Mouse (Mus musculus) heart, postnatal 14 days (tissue): ENCODE data around the gene Pacsin1. TPM values are rescaled to one million over a fixed set of nuclear protein-coding genes. Genes with fewer than 3 reads are reported as not detected.

ENCODE experiments used
- DNase-seq, 2 experiments: peaks; one replicate each; pipeline ENCODE4 v3.0.0; 2021 to 2022
- intact Hi-C: fragments of 180-260 bp; cut with DNase I; formaldehyde crosslinking; loops from one replicate; pipeline ENCODE4 v1.15.1; 2025
- long read RNA-seq, 2 experiments: library from polyadenylated mRNA; stranded (forward); transcript quantifications; one replicate each; pipeline ENCODE4 v2.0.0; 2021
- total RNA-seq, 2 experiments: library from RNA; stranded (reverse); gene quantifications; 2 replicates each; pipeline ENCODE4 v1.2.3; 2021

Pacsin1 gene
- total RNA-seq, result under 1 TPM; 0.27 to 0.48 TPM
- long read RNA-seq, experiment 1, full-length matches to known transcripts, result 2 of 3 reads
- long read RNA-seq, experiment 1, partial matches to known transcripts, result 0 of 3 reads
- long read RNA-seq, experiment 1, other reads (novel, unspliced or antisense), result 1 of 3 reads
- long read RNA-seq, experiment 2, result 0 reads

GRCm38 (mm10) chr17:27655089-27656010 is at the start of gene Pacsin1:
Gene Pacsin1, plus strand, starts transcription at chr17:27655509.
- intact Hi-C loops, result no loop called here
- peak; percentile 25 to 33 for DNase-seq

- no peak for DNase-seq
Measured at GRCm38 (mm10) chr17:27609576-27609975, 45.7 kb upstream of the Pacsin1 start.

GRCm38 (mm10) chr17:27610679-27611518 is 44.4 kb upstream of the Pacsin1 start:
- intact Hi-C loops, result no loop called here

More at GRCm38 (mm10) chr17:27609576-27609975, 45.7 kb upstream of the Pacsin1 start:
- intact Hi-C loops, result no loop called here

GRCm38 (mm10) chr17:27611519-27611884 is 43.8 kb upstream of the Pacsin1 start:
- no peak for DNase-seq
- intact Hi-C loops, result no loop called here

More at GRCm38 (mm10) chr17:27610679-27611518, 44.4 kb upstream of the Pacsin1 start:
- DNase-seq, result no peak

DNA sequence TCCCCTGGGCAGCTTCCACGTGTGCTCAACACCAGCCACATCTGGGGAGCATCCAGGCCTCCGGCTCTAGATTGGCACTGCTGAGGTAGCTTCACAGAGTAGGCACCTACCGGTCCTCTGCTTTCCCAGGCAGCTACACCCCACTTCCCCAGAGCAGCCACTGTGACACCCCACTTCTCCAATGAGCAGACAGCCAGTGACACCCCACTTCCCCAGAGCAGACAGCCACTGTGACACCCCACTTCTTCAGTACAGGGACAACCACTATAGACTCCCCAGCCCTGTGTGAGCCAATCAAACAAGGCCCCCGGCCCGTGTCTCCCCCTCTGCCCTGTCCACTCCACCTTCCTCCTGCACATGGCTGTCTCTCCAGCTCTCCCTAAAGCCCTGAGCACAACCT is 43.3 kb upstream of the Pacsin1 start:
- DNase-seq, result no peak
- intact Hi-C loops, result no loop called here

- intact Hi-C loops, result no loop called here
- no peak for DNase-seq
Measured at GRCm38 (mm10) chr17:27613016-27613415, 42.3 kb upstream of the Pacsin1 start.

DNA sequence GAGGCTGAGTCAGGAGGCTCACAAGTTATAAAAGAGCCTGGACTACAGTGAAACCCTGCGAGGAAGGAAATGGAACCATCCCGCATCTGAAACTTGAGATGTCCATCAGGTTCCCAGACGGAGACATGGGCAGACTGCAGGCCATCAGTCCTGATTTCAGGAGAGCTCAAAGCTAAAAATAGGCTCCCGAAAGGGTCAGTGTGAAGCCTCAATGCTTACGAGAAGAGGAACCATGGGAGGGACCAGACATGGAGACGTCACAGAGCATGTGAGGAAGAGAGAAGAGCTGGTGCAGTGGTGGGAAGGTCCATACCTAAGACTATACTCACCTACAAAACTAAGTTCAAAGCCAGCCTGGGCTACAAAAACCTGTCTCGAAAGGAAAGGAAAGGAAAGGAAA is 39.9 kb upstream of the Pacsin1 start:
- intact Hi-C loops, result no loop called here

GRCm38 (mm10) chr17:27621161-27621560 is 34.1 kb upstream of the Pacsin1 start:
- DNase-seq, result no peak
- intact Hi-C loops, result loop anchor here (5.0 kb wide), 1 partner anchor 34 kb away; no protein-coding TSS in a partner anchor

More for the DNA sequence above, 39.9 kb upstream of the Pacsin1 start:
- DNase-seq, result no peak

- intact Hi-C loops, result loop anchor here (2.0 to 5.0 kb wide), 2 partner anchors 17 to 35 kb away; no protein-coding TSS in a partner anchor
- no peak for DNase-seq
Measured at GRCm38 (mm10) chr17:27621705-27622531, 33.4 kb upstream of the Pacsin1 start.

- DNase-seq, result peak; percentile 52 to 57
- intact Hi-C loops, result loop anchor here (2.0 to 5.0 kb wide), 2 partner anchors 18 to 35 kb away; no protein-coding TSS in a partner anchor
Measured at GRCm38 (mm10) chr17:27622611-27623359, 32.5 kb upstream of the Pacsin1 start.

DNA sequence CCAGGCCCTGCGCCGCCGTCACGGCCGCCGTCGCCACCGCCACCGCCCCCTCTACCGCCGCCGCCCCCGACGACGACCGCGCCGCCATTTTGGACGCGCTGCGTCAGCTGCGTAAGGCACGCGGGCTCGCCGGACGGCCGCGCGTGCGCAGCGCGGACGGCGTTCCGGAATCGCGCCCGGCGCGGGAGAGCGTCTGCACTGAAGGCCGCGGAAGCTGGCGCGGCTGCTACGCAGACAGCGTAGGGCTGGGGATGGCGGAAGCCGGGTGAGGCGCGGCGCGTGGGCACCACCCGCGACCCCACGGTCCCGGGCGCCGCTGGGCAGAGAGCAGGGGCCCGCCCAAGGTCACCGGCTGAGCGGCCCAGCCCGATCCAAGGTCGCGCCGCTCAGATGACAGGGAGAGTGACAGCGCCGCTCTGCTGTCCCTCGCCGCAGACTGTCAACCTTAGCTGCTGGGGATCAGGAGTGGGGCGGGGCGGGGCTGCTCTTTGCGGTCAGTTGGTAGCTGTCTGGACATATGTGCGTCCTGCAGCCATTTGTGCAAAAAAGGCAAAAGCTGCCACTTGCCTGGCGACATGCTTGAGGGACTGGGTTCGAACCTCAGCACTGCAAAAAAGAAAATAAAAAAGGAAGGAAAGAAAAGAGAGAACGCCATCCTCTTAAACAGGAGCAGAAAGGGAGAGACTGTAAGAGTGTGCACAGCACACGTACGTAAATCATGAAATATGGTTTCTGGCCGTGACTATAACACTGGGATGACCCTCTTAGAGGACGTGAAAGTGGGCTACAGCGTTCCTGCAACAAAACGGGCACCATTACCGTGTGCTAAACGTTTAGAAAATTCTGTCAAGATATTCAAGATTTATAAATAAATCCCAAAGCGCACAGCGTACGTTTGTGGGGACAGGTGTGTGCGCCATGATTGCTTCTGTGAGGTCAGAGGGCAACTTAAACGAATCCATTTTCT is 31.7 kb upstream of the Pacsin1 start, which contains the start of gene Nudt3:
Nudt3 (minus strand) TSS at position 136 of the 967 bp plus-strand sequence.
- intact Hi-C loops, result loop anchor here (2.0 to 5.0 kb wide), 2 partner anchors 19 to 36 kb away; no protein-coding TSS in a partner anchor
- DNase-seq, result peak; percentile 95

DNA sequence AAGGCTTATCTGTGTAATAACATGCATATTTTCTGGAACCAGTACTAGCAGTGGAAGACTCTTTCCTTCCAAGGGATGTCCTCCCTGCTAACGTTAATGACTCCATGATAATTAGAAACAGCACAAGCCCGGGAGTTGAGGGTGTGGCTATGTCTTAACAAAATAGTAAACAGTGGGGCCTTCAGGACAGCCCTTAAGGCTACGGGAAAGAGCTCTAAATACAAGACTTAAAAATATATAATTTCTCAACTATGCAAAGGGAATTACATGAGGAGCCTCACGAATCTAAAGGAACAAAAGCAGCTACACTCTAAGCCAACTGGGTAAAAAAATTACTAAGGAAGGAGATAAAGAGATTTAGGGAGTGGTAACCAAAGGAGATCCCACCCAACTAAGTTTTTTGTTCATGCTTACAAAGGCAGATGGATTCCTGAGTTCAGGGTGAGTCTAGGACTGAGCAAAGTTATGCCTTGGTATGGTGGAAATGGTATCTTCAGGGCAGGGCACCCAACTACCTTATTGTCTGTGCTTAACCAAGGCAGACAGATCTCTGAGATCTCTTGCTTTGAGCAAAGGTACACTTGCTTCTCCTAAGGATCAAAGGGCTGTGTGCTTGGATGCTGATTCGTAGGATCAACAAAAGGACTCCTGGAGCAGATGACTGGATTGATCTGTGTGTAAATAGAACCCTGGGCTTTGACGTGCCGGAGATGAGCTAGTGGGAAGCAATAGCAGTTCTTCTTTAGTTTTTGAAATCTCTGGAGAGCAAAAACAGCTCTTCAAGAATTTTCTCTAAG is 29.7 kb upstream of the Pacsin1 start:
- intact Hi-C loops, result no loop called here
- DNase-seq, result no peak

GRCm38 (mm10) chr17:27626681-27627080 is 28.6 kb upstream of the Pacsin1 start:
- intact Hi-C loops, result no loop called here
- DNase-seq, result no peak

DNA sequence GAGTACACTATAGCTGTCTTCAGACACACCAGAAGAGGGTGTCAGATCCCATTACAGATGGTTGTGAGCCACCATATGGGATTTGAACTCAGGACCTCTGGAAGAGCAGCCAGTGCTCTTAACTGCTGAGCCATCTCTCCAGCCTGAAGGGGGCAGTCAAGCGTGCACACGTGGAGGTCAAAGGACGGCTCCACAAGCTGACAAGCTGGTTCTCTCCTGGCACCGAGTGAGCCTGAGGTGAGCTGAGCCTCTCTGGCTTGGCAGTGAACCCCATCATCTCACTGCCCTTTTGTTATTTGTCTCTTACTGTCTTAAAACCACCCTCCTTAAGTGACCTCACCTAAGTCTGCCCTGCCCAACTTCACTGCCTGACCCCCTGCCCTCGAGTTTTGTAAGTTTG is 27.9 kb upstream of the Pacsin1 start:
- DNase-seq, result no peak
- intact Hi-C loops, result no loop called here

- intact Hi-C loops, result no loop called here
Measured at GRCm38 (mm10) chr17:27628376-27628775, 26.9 kb upstream of the Pacsin1 start.

GRCm38 (mm10) chr17:27629249-27630020 is 25.9 kb upstream of the Pacsin1 start:
- intact Hi-C loops, result loop anchor here (2.0 to 10.0 kb wide), 2 partner anchors 65 to 425 kb away; partner anchors contain the start of genes AI413582 and Lemd2
- peak; percentile 82 to 89 for DNase-seq

More at GRCm38 (mm10) chr17:27628376-27628775, 26.9 kb upstream of the Pacsin1 start:
- DNase-seq, result no peak
